Mouse (Mus musculus) gastrocnemius, postnatal 36 days (tissue): ENCODE results near the gene Fer1l4. TPM values are rescaled to one million over a fixed set of nuclear protein-coding genes. Genes with fewer than 3 reads are reported as not detected.

ENCODE experiments used
- DNase-seq, 2 experiments: peaks; one replicate each; pipeline ENCODE4 v3.0.0; 2022
- intact Hi-C: fragments of 180-260 bp; cut with DNase I; formaldehyde crosslinking; loops from one replicate; pipeline ENCODE4 v1.15.1; 2025
- total RNA-seq, 2 experiments: library from RNA; stranded (reverse); gene quantifications; 2 replicates each; pipeline ENCODE4 v1.2.3; 2021

The Fer1l4 gene
- total RNA-seq, 2 experiments from 2014 or later: not detected

- intact Hi-C loops: no loop called here
These were observed 34.6 kb downstream of the Fer1l4 start for GRCm38 (mm10) chr2:156018106-156018505.

GRCm38 (mm10) chr2:156007888-156008532 lies 44.7 kb downstream of the Fer1l4 start, which contains the start of the genes 6430550D23Rik and Ergic3:
Gene 6430550D23Rik, minus strand, starts transcription at chr2:156007977.
Gene Ergic3, plus strand, starts transcription at chr2:156008045.
- peak; percentile 97 to 98 for DNase-seq
- intact Hi-C loops: no loop called here

More at GRCm38 (mm10) chr2:156018106-156018505, 34.6 kb downstream of the Fer1l4 start:
- DNase-seq: no peak

- DNase-seq: no peak
- intact Hi-C loops: no loop called here
These were observed 47.4 kb downstream of the Fer1l4 start for GRCm38 (mm10) chr2:156005393-156005792.

- peak in 1 of 2 experiments; percentile 31 for DNase-seq
- intact Hi-C loops: no loop called here
These were observed 60.9 kb downstream of the Fer1l4 start for GRCm38 (mm10) chr2:155991863-155992321.

- intact Hi-C loops: no loop called here
- DNase-seq: no peak
These were observed 61.6 kb downstream of the Fer1l4 start for GRCm38 (mm10) chr2:155991151-155991550.

- DNase-seq: no peak
- intact Hi-C loops: no loop called here
These were observed 63.7 kb downstream of the Fer1l4 start for GRCm38 (mm10) chr2:155989085-155989484.

GRCm38 (mm10) chr2:155987131-155987530 lies 65.6 kb downstream of the Fer1l4 start:
- intact Hi-C loops: no loop called here

GRCm38 (mm10) chr2:155985776-155986175 lies 67.0 kb downstream of the Fer1l4 start:
- intact Hi-C loops: no loop called here
- no peak for DNase-seq

More at GRCm38 (mm10) chr2:155987131-155987530, 65.6 kb downstream of the Fer1l4 start:
- DNase-seq: no peak

- no peak for DNase-seq
- intact Hi-C loops: no loop called here
These were observed 73.3 kb downstream of the Fer1l4 start for GRCm38 (mm10) chr2:155979328-155979991.

- intact Hi-C loops: no loop called here
- DNase-seq: no peak
These were observed 78.5 kb downstream of the Fer1l4 start for GRCm38 (mm10) chr2:155974087-155974731.

- intact Hi-C loops: no loop called here
These were observed 79.4 kb downstream of the Fer1l4 start for GRCm38 (mm10) chr2:155973348-155973747.

More at GRCm38 (mm10) chr2:155973348-155973747, 79.4 kb downstream of the Fer1l4 start:
- DNase-seq: no peak

Other genes starting within 250 kb of the Fer1l4 start
- 10 to 100 TPM; 22.3 to 23.2 TPM for gene BC029722, start 233.5 kb downstream of the Fer1l4 start, total RNA-seq
- gene Eif6, start 226.0 kb downstream of the Fer1l4 start, total RNA-seq: 10 to 100 TPM; 36.1 to 45.9 TPM
- not detected for gene Fam83c, start 218.1 kb downstream of the Fer1l4 start, total RNA-seq
- 100 to 1,000 TPM; 151 to 164 TPM for gene Uqcc1, start 122.6 kb downstream of the Fer1l4 start, total RNA-seq
- not detected for gene Gm15557, start 112.2 kb downstream of the Fer1l4 start, total RNA-seq
- gene Gdf5, start 107.6 kb downstream of the Fer1l4 start, total RNA-seq: under 1 TPM in 1 of 2 experiments, not detected in 1; 0.10 TPM
- 1 to 10 TPM; 3.1 to 3.2 TPM for gene Cep250, start 96.5 kb downstream of the Fer1l4 start, total RNA-seq
- gene 6430550D23Rik, start 45.0 kb downstream of the Fer1l4 start, total RNA-seq: under 1 TPM; 0.20 to 0.39 TPM
- 10 to 100 TPM; 44.1 to 46.2 TPM for gene Ergic3, start 44.9 kb downstream of the Fer1l4 start, total RNA-seq
- not detected for gene Spag4, start 12.2 kb upstream of the Fer1l4 start, total RNA-seq
- gene Cpne1, start 59.0 kb upstream of the Fer1l4 start, total RNA-seq: 1 to 10 TPM; 8.3 to 9.6 TPM
- gene Rbm12, start 59.0 kb upstream of the Fer1l4 start, total RNA-seq: 1 to 10 TPM; 3.6 to 6.6 TPM
- gene Gm28036, start 74.1 kb upstream of the Fer1l4 start, total RNA-seq: 1 to 10 TPM; 4.2 to 4.4 TPM
- gene Romo1, start 91.1 kb upstream of the Fer1l4 start, total RNA-seq: 100 to 1,000 TPM; 196 to 210 TPM
- gene Nfs1, start 91.2 kb upstream of the Fer1l4 start, total RNA-seq: 10 to 100 TPM; 70.8 to 77.4 TPM
- gene Rbm39, start 127.3 kb upstream of the Fer1l4 start, total RNA-seq: 100 to 1,000 TPM in 1 of 2 experiments, 10 to 100 TPM in 1; 88.5 to 107 TPM
- gene Phf20, start 143.5 kb upstream of the Fer1l4 start, total RNA-seq: 10 to 100 TPM; 22.4 to 22.8 TPM